Mouse (Mus musculus) liver, postnatal 0 days (tissue): ENCODE data around the gene Hsp90aa1.
"Not testable (repeated sequence)": the region's sequence is repeated elsewhere in the genome, so short reads cannot be mapped to it uniquely, and the experiment has no call there.

Experiments used
- CTCF ChIP-seq: sonication (generic); IDR thresholded peaks from 2 replicates; pipeline ENCODE4 v1.5.1; 2016; ENCODE audit warnings: antibody characterized with exemption, low read depth
- EP300 ChIP-seq: IDR thresholded peaks from 2 replicates; pipeline ENCODE4 v1.6.1; 2016; ENCODE audit warnings: antibody characterized with exemption, low read depth, mild to moderate bottlenecking

DNA sequence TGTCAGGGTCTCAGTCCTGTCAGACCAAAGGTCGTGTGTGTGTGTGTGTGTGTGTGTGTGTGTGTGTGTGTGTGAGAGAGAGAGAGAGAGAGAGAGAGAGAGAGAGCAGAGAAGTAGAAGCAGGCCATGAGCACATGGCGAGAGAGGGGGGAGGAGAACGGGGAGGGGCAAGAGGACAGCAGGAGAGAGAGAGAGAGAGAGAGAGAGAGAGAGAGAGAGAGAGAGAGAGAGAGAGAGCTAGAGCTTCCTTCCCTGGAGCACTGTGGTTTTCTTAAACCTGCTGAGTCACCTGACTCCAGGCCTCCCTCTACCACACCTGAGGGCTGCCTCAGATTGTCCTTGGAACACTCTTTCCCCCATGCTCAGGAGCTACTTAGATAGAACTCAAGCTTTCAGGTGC is 1.2 kb downstream of the Hsp90aa1 start:
- TF ChIP-seq CTCF, EP300: not testable (repeated sequence)
